Mouse (Mus musculus): ENCODE data around the gene Zscan22. TPM values are rescaled to one million over a fixed set of nuclear protein-coding genes. Genes with fewer than 3 reads are reported as not detected.

The Zscan22 gene
- total RNA-seq (2023) = 12.8 to 15.4 TPM (median 13.6 TPM) in 4 replicates

GRCm38 (mm10) chr7:12897655-12898410 is at the start of gene Zscan22:
TSS of gene Zscan22 (plus strand) at chr7:12897815.

GRCm38 (mm10) chr7:12880911-12881660 is 16.5 kb upstream of the Zscan22 start, which contains the start of gene Zfp128:
TSS of gene Zfp128 (plus strand) at chr7:12881177.

GRCm38 (mm10) chr7:12921705-12922465 is 24.3 kb downstream of the Zscan22 start, which contains the start of gene Rps5:
TSS of gene Rps5 (plus strand) at chr7:12922290.

GRCm38 (mm10) chr7:12927191-12927680 is 29.6 kb downstream of the Zscan22 start, which contains the start of gene Rnf225:
TSS of gene Rnf225 (plus strand) at chr7:12927416.

Other genes starting within 250 kb of the Zscan22 start
- gene Vmn2r55, start 212.8 kb upstream of the Zscan22 start, total RNA-seq (2023) = not detected in 4 replicates
- gene Vmn2r56, start 162.8 kb upstream of the Zscan22 start, total RNA-seq (2023) = not detected in 4 replicates
- 31.2 to 41.3 TPM (median 34.6 TPM) in 4 replicates for gene Zscan18, start 94.2 kb upstream of the Zscan22 start, total RNA-seq (2023)
- gene Zfp329, start 79.0 kb upstream of the Zscan22 start, total RNA-seq (2023) = 7.0 to 10.2 TPM (median 9.4 TPM) in 4 replicates
- 112 to 125 TPM (median 118 TPM) in 4 replicates for gene Zfp110, start 63.1 kb upstream of the Zscan22 start, total RNA-seq (2023)
- 1.9 to 3.0 TPM (median 2.3 TPM) in 4 replicates for gene Zfp128, start 16.6 kb upstream of the Zscan22 start, total RNA-seq (2023)
- gene Rps5, start 24.5 kb downstream of the Zscan22 start, total RNA-seq (2023) = 2,155 to 2,273 TPM (median 2,193 TPM) in 4 replicates
- gene Rnf225, start 29.6 kb downstream of the Zscan22 start, total RNA-seq (2023) = 1.2 to 1.7 TPM (median 1.3 TPM) in 4 replicates
- 2.9 to 6.0 TPM (median 3.5 TPM) in 4 replicates for gene Zfp324, start 68.0 kb downstream of the Zscan22 start, total RNA-seq (2023)
- 8.7 to 10.7 TPM (median 9.6 TPM) in 4 replicates for gene Zfp446, start 80.0 kb downstream of the Zscan22 start, total RNA-seq (2023)
- not detected in 4 replicates for gene Slc27a5, start 100.4 kb downstream of the Zscan22 start, total RNA-seq (2023)
- 351 to 392 TPM (median 373 TPM) in 4 replicates for gene Trim28, start 101.3 kb downstream of the Zscan22 start, total RNA-seq (2023)
- 3.9 to 9.9 TPM (median 5.9 TPM) in 4 replicates for gene Zbtb45, start 112.2 kb downstream of the Zscan22 start, total RNA-seq (2023)
- 88.1 to 101 TPM (median 92.6 TPM) in 4 replicates for gene Chmp2a, start 137.0 kb downstream of the Zscan22 start, total RNA-seq (2023)
- gene Ube2m, start 140.5 kb downstream of the Zscan22 start, total RNA-seq (2023) = 76.5 to 89.6 TPM (median 83.2 TPM) in 4 replicates
- gene Mzf1, start 156.9 kb downstream of the Zscan22 start, total RNA-seq (2023) = 0.45 to 0.75 TPM (median 0.56 TPM) in 4 replicates
- gene Vmn1r85, start 197.4 kb downstream of the Zscan22 start, total RNA-seq (2023) = not detected in 4 replicates
- not detected in 4 replicates for gene Vmn1r86, start 222.1 kb downstream of the Zscan22 start, total RNA-seq (2023)
- gene Vmn1r87, start 242.3 kb downstream of the Zscan22 start, total RNA-seq (2023) = not detected in 4 replicates